ENCODE assay signal across 8 mouse cellular contexts in the genomic region with DNA sequence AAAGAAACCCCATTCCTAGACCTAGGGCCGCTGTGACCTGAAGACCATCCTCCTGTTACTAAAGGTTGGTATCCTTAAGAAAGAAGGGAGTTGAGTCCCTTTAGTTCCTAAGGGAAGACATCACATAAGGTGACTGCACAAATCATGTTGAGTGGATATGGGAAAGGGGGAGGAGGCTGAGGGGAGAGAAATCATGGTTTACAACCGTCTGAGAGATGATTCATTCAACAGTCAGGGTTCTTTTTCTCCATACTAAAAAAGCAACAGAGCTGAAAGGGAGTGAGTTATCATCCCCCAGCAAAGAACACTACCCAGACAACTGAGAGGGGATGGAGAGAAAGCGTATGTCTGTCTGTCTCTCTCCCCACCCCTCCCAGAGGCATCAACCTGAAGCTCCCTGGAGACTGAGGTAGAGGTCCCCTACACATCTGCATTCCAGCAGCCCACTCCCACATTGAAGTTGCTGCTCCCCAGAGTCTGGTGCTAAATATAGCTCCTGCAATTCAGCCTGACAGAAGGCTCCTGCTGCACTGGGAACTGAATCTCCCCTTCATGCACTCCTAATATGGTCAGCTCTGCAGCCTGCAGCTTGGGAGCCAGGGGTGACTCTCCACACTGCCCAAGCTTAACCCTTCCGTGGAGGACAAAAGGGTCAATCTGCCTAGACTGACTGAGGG.
DNase-seq lines count a peak whose midpoint lies in the region; ATAC-seq and TF ChIP-seq lines count a peak whose summit lies in the region.

No protein-coding gene starts in this region.

- H3K79me2 ChIP-seq in myocyte (ENCODE audit: control insufficient read depth, insufficient read depth), result no peaks in the 10 kb centered on the region

- ATAC-seq in monocyte, adult 5-6 weeks (replicated peaks; ENCODE audit: insufficient number of reproducible peaks, low FRiP score, low TSS enrichment, poor library complexity, severe bottlenecking), result no peak
- ATAC-seq in neural tube, embryonic 15.5 days (ENCODE audit: low FRiP score), result no peak

- H3K4me3 ChIP-seq in heart, embryonic 10.5 days, result 0 out of 2 replicates have a peak overlapping the region, but pooled peaks have one; percentile 2
- H3K4me3 ChIP-seq in myocyte, result no peak overlapping the region
- H3K4me3 ChIP-seq in neural tube, embryonic 15.5 days (replicated peaks), result no peak overlapping the region

- H3ac ChIP-seq in myocyte (ENCODE audit: control insufficient read depth, insufficient read length), result no peak overlapping the region

- H3K4me2 ChIP-seq in myocyte (ENCODE audit: low read depth), result peak overlapping the region; percentile 58
- H3K4me2 ChIP-seq in neural tube, embryonic 15.5 days, result no peak overlapping the region

- H3K9ac ChIP-seq in neural tube, embryonic 15.5 days (replicated peaks), result no peak overlapping the region

- DNase-seq in layer of hippocampus, adult 18-20 months (ENCODE audit: low spot score in 2 of 2), result peak; percentile 28 to 44
- DNase-seq in layer of hippocampus, postnatal 14 days (ENCODE audit: low spot score in 2 of 2), result no peak
- peak; percentile 53 for DNase-seq in embryo, embryonic 10.5 days (ENCODE audit: low spot score)
- peak; percentile 92 for DNase-seq in heart, embryonic 10.5 days (ENCODE audit: low spot score)
- DNase-seq in spleen, postnatal 10 days (ENCODE audit: low spot score in 2 of 2), result no peak

- no peaks in the 10 kb centered on the region for H3K27me3 ChIP-seq in heart, embryonic 10.5 days (ENCODE audit: insufficient read depth, poor library complexity, severe bottlenecking)
- no peaks in the 10 kb centered on the region for H3K27me3 ChIP-seq in myocyte (ENCODE audit: control insufficient read depth, insufficient read depth, insufficient read length)
- no peaks in the 10 kb centered on the region for H3K27me3 ChIP-seq in neural tube, embryonic 15.5 days (replicated peaks)

- peaks cover 44% of the 10 kb centered on the region for H3K4me1 ChIP-seq in heart, embryonic 10.5 days
- no peaks in the 10 kb centered on the region for H3K4me1 ChIP-seq in neural tube, embryonic 15.5 days

- no peaks in the 10 kb centered on the region for H3K36me3 ChIP-seq in heart, embryonic 10.5 days
- H3K36me3 ChIP-seq in myocyte (ENCODE audit: control insufficient read depth, insufficient read depth), result no peaks in the 10 kb centered on the region
- no peaks in the 10 kb centered on the region for H3K36me3 ChIP-seq in neural tube, embryonic 15.5 days

- peak overlapping the region; percentile 94 for H3K27ac ChIP-seq in heart, embryonic 10.5 days
- H3K27ac ChIP-seq in neural tube, embryonic 15.5 days (replicated peaks), result no peak overlapping the region; the same call in 1 of the 2 replicates

- 31% methylated on average over 4 of the region's 4 CpGs for WGBS in heart, embryonic 10.5 days
- WGBS in neural tube, embryonic 15.5 days, result 52% methylated on average over 4 of the region's 4 CpGs

- TF ChIP-seq POLR2A in myocyte (IDR thresholded peaks at IDR 0.05; ENCODE audit: insufficient read length, low read depth), result no peak

- no peaks in the 10 kb centered on the region for H3K9me3 ChIP-seq in heart, embryonic 10.5 days
- H3K9me3 ChIP-seq in neural tube, embryonic 15.5 days (replicated peaks), result no peaks in the 10 kb centered on the region

TF ChIP-seq in myocyte, 11 proteins besides CTCF, POLR2A, EP300 and RAD21:
- TF ChIP-seq MYOG (IDR thresholded peaks at IDR 0.05; ENCODE audit: control insufficient read depth in 1 of 3, insufficient read depth in 1 of 3, insufficient read length in 2 of 3, low read depth in 2 of 3) (no peak), E2F4 (IDR thresholded peaks at IDR 0.05; ENCODE audit: insufficient read depth) (no peak), POLR2AphosphoS2 (IDR thresholded peaks at IDR 0.05; ENCODE audit: insufficient read length, low read depth) (no peak), USF1 (IDR thresholded peaks at IDR 0.05; ENCODE audit: low read depth) (no peak), SRF (IDR thresholded peaks at IDR 0.05; ENCODE audit: control insufficient read depth, insufficient read length, low read depth) (peak; percentile 95), TCF3 (IDR thresholded peaks at IDR 0.05; ENCODE audit: insufficient read length, low read depth) (no peak), TCF12 (IDR thresholded peaks at IDR 0.05; ENCODE audit: insufficient read depth, poor library complexity, severe bottlenecking) (no peak), REST (IDR thresholded peaks at IDR 0.05; ENCODE audit: insufficient read depth, insufficient read length) (no peak)
TF ChIP-seq in myocyte: peak in this region for 1.

Comparison
In these comparisons a context has a peak if more than half of its experiments do, and no peak if none do; other contexts are left out.
1. DNase-seq: peak in layer of hippocampus, adult 18-20 months (2 of 2), embryo, embryonic 10.5 days (single experiment) and heart, embryonic 10.5 days (single experiment); none in layer of hippocampus, postnatal 14 days (0 of 2) and spleen, postnatal 10 days (0 of 2).